Mouse (Mus musculus) hindbrain, embryonic 15.5 days (tissue): Measurements from ENCODE around the gene Pcbd2. TPM values are rescaled to one million over a fixed set of nuclear protein-coding genes. Genes with fewer than 3 reads are reported as not detected.

Experiments
- ATAC-seq: fragments of 200-750 bp; cut with Nextera tagmentation; 2 replicates; pipeline ENCODE4 v1.8.0; 2017; ENCODE audit warnings: low read depth, moderate number of reproducible peaks, moderate TSS enrichment; ENCODE audit not compliant: low FRiP score
- H3K27ac ChIP-seq: fragments of 300-500 bp; sonication (generic); replicated peaks from 2 replicates; pipeline ENCODE4 v1.5.1; 2015; ENCODE audit warnings: mild to moderate bottlenecking, inconsistent platforms
- H3K27me3 ChIP-seq: fragments of 300-500 bp; sonication (generic); 2 replicates; pipeline ENCODE4 v1.6.1; 2015; ENCODE audit warnings: control low read depth, inconsistent platforms
- H3K36me3 ChIP-seq: fragments of 300-500 bp; sonication (generic); 2 replicates; pipeline ENCODE4 v1.6.1; 2015; ENCODE audit warnings: control low read depth, inconsistent platforms
- H3K4me1 ChIP-seq: fragments of 300-500 bp; sonication (generic); replicated peaks from 2 replicates; pipeline ENCODE4 v1.6.1; 2015; ENCODE audit warnings: control low read depth, inconsistent platforms
- H3K4me2 ChIP-seq: fragments of 300-500 bp; sonication (generic); 2 replicates; pipeline ENCODE4 v1.6.1; 2015; ENCODE audit warnings: moderate library complexity, mild to moderate bottlenecking, inconsistent platforms
- H3K4me3 ChIP-seq: fragments of 300-500 bp; sonication (generic); 2 replicates; pipeline ENCODE4 v1.5.1; 2015; ENCODE audit warnings: mild to moderate bottlenecking, inconsistent platforms
- H3K9ac ChIP-seq: fragments of 300-500 bp; sonication (generic); 2 replicates; pipeline ENCODE4 v1.6.1; 2015; ENCODE audit warnings: inconsistent platforms
- H3K9me3 ChIP-seq: fragments of 300-500 bp; sonication (generic); 2 replicates; pipeline ENCODE4 v1.6.1; 2016; ENCODE audit warnings: control low read depth, inconsistent platforms
- WGBS: fragments of 180-500 bp; shearing (Covaris S2); methylation state at CpG from one replicate; pipeline ENCODE4 v1.1.7; 2015; 5-methylcytosine and 5-hydroxymethylcytosine counted together
- polyA plus RNA-seq: library from polyadenylated mRNA; unstranded; fragments of >200 nt; fragmentation: Nextera tagmentation; extraction: Ambion mirVana; gene quantifications from 2 replicates; pipeline ENCODE4 v1.2.1, GENCODE M21; 2015

The Pcbd2 gene
- polyA plus RNA-seq, 1 experiment from 2014 or later: 22.5 TPM

- Histone ChIP-seq H3K36me3 (no peaks in the 10 kb centered on the region), H3K9ac (no peak overlapping the region), H3K27ac (no peak overlapping the region), H3K27me3 (no peaks in the 10 kb centered on the region), H3K4me3 (no peak overlapping the region), H3K4me2 (no peak overlapping the region), H3K4me1 (no peaks in the 10 kb centered on the region), H3K9me3 (no peaks in the 10 kb centered on the region)
- WGBS: 63% methylated on average over 8 of the region's 8 CpGs
- ATAC-seq: no peak
Measured at GRCm38 (mm10) chr13:55742306-55742705, 15.1 kb downstream of the Pcbd2 start.

DNA sequence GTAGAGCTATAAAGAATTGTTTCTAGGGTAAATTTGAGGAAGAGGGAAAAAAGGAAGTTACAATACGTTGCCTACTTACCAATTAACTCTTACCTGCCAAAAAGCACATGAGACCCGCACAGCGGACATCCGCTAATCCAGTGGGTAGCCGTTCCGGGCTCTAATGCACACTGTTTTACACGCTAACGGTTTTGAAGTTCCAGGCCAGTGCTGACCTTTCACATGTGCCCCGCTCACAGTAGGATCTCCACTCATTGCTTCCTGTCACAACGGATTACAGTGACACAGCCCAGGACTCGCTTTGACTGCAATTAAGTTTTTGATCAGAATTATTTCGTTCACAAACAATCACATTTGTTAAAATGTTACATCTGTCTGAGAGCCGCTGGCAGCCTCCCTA lies 27.2 kb downstream of the Pcbd2 start:
- no peaks in the 10 kb centered on the region for H3K36me3 ChIP-seq
- no peak overlapping the region for H3K9ac ChIP-seq
- H3K27me3 ChIP-seq: no peaks in the 10 kb centered on the region
- H3K9me3 ChIP-seq: no peaks in the 10 kb centered on the region
- no peak overlapping the region for H3K4me3 ChIP-seq
- 78% methylated on average over 13 of the region's 13 CpGs for WGBS
- no peaks in the 10 kb centered on the region for H3K4me1 ChIP-seq
- no peak overlapping the region for H3K4me2 ChIP-seq
- no peak overlapping the region for H3K27ac ChIP-seq
- ATAC-seq: no peak

DNA sequence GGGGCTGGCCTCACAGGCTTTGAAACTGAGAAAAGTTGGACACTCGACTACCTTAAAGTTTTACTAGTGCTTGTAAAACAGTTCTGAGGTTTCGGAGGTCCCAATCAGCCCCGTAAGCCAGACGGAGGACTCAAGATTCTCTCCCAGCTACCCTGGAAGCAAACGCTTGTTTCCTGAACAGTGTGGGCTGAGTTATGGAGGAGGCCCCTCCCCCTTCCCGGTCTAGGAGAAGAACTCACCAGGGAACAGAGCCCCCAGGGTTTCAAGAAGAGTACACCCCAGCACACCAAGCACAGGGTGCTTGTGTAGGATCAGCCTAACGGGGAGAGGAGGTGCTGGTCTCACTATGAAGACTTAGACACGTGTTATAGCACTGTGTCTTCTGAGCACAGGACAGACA lies 29.6 kb downstream of the Pcbd2 start:
- Histone ChIP-seq H3K27me3 (no peaks in the 10 kb centered on the region), H3K4me1 (no peaks in the 10 kb centered on the region), H3K36me3 (no peaks in the 10 kb centered on the region), H3K4me3 (no peak overlapping the region), H3K4me2 (no peak overlapping the region), H3K9ac (no peak overlapping the region), H3K27ac (no peak overlapping the region), H3K9me3 (no peaks in the 10 kb centered on the region)
- 50% methylated on average over 8 of the region's 8 CpGs for WGBS
- ATAC-seq: no peak

- no peak for ATAC-seq
- Histone ChIP-seq H3K4me2 (no peak overlapping the region), H3K4me3 (no peak overlapping the region), H3K27me3 (no peaks in the 10 kb centered on the region), H3K4me1 (no peaks in the 10 kb centered on the region), H3K9me3 (no peaks in the 10 kb centered on the region), H3K9ac (no peak overlapping the region), H3K27ac (no peak overlapping the region), H3K36me3 (no peaks in the 10 kb centered on the region)
- 90% methylated on average over 6 of the region's 6 CpGs for WGBS
Measured at GRCm38 (mm10) chr13:55757645-55758044, 30.5 kb downstream of the Pcbd2 start.

DNA sequence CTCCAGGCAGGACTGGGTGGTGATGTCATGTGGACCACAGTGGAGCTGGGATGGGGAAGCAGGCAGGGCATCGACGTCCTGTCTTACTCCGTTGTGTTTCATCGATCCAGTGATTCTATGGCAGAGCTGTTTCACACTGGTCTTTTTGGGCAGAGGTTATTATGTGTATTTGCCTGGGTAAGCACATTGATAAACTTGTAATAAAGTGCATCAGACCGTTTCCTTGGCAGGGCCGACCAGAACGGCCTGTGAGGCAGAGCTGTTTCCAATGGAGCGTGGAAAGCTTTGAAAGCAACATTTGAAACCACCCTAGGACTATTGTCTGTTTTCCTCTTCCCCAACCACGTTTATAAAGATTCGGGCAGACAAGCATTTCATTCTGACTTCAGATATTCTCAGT lies 33.4 kb downstream of the Pcbd2 start:
- Histone ChIP-seq H3K36me3 (no peaks in the 10 kb centered on the region), H3K9ac (no peak overlapping the region), H3K27ac (no peak overlapping the region), H3K9me3 (no peaks in the 10 kb centered on the region), H3K27me3 (no peaks in the 10 kb centered on the region), H3K4me2 (no peak overlapping the region), H3K4me3 (no peak overlapping the region), H3K4me1 (no peaks in the 10 kb centered on the region)
- WGBS: 48% methylated on average over 10 of the region's 10 CpGs
- no peak for ATAC-seq

DNA sequence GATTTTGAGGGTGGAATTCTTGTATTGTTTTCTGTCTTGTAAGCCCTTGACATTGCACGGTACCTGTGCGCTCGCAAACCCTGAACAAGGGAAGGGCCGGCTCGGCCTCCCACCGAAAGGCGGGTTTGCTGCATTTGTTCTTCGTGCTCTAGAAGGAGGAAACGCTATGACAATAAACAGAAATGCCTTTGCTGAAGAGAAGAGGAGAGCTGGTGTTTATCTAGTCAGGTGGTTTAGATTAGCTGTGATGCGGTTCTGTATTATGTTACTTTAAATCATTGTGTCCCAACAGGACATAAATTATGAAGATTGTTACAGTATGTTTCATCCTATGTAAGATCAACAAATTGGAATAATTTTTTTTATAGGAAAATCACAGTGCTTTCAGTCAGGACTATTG lies 34.3 kb downstream of the Pcbd2 start:
- no peaks in the 10 kb centered on the region for H3K36me3 ChIP-seq
- H3K27me3 ChIP-seq: no peaks in the 10 kb centered on the region
- H3K9ac ChIP-seq: no peak overlapping the region
- no peak overlapping the region for H3K27ac ChIP-seq
- H3K4me1 ChIP-seq: no peaks in the 10 kb centered on the region
- ATAC-seq: no peak
- H3K9me3 ChIP-seq: no peaks in the 10 kb centered on the region
- 78% methylated on average over 10 of the region's 10 CpGs for WGBS
- no peak overlapping the region for H3K4me3 ChIP-seq
- H3K4me2 ChIP-seq: no peak overlapping the region

GRCm38 (mm10) chr13:55774352-55774751 lies 47.2 kb downstream of the Pcbd2 start:
- Histone ChIP-seq H3K4me3 (no peak overlapping the region), H3K27ac (no peak overlapping the region), H3K4me1 (no peaks in the 10 kb centered on the region), H3K9me3 (no peaks in the 10 kb centered on the region), H3K27me3 (no peaks in the 10 kb centered on the region), H3K9ac (no peak overlapping the region), H3K4me2 (no peak overlapping the region), H3K36me3 (no peaks in the 10 kb centered on the region)
- ATAC-seq: no peak
- 88% methylated on average over 7 of the region's 7 CpGs for WGBS

- no peak for ATAC-seq
- Histone ChIP-seq H3K36me3 (no peaks in the 10 kb centered on the region), H3K4me1 (no peaks in the 10 kb centered on the region), H3K9me3 (no peaks in the 10 kb centered on the region), H3K4me3 (no peak overlapping the region), H3K27me3 (no peaks in the 10 kb centered on the region), H3K9ac (no peak overlapping the region), H3K4me2 (no peak overlapping the region), H3K27ac (no peak overlapping the region)
- WGBS: 74% methylated on average over 11 of the region's 11 CpGs
Measured at GRCm38 (mm10) chr13:55775056-55775455, 47.9 kb downstream of the Pcbd2 start.

- 88% methylated on average over 3 of the region's 3 CpGs for WGBS
- Histone ChIP-seq H3K27ac (no peak within 1 kb of the TSS), H3K4me1 (no peaks in the 10 kb centered on the region), H3K9me3 (no peaks in the 10 kb centered on the region), H3K4me3 (no peak within 1 kb of the TSS), H3K9ac (no peak within 1 kb of the TSS), H3K36me3 (no peaks in the 10 kb centered on the region), H3K27me3 (no peaks in the 10 kb centered on the region), H3K4me2 (no peak within 1 kb of the TSS)
- no peak for ATAC-seq
Measured at GRCm38 (mm10) chr13:55784268-55784667, 57.1 kb downstream of the Pcbd2 start, which contains the start of gene Catsper3. TSS of gene Catsper3 (plus strand) at chr13:55784568.

DNA sequence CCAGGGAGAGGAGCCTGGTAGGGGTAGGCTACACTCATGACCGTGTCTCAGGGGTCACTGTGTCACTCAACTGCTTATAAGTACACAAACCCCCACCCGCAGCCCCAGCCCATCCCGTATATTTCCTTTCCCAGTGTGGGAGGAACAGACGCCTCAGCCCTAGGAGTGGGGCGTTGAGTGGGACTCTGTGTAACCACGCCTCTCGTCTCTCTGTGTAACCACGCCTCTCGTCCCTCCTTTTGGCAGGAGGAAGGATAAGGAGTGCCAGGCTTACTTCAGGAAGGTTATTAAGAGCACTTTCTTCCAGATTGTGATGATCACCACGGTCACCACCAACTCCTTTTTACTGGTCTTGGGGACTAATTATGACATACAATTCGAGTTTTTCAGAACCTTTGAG lies 59.0 kb downstream of the Pcbd2 start:
- Histone ChIP-seq H3K27ac (no peak overlapping the region), H3K9me3 (no peaks in the 10 kb centered on the region), H3K9ac (no peak overlapping the region), H3K4me1 (no peaks in the 10 kb centered on the region), H3K27me3 (no peaks in the 10 kb centered on the region), H3K4me3 (no peak overlapping the region), H3K4me2 (no peak overlapping the region), H3K36me3 (no peaks in the 10 kb centered on the region)
- no peak for ATAC-seq
- 79% methylated on average over 11 of the region's 11 CpGs for WGBS

- H3K4me1 ChIP-seq: no peaks in the 10 kb centered on the region
- H3K9ac ChIP-seq: no peak overlapping the region
- no peak overlapping the region for H3K4me3 ChIP-seq
- H3K36me3 ChIP-seq: no peaks in the 10 kb centered on the region
- no peak overlapping the region for H3K27ac ChIP-seq
- 70% methylated on average over 2 of the region's 2 CpGs for WGBS
- ATAC-seq: no peak
- H3K9me3 ChIP-seq: no peaks in the 10 kb centered on the region
- H3K27me3 ChIP-seq: no peaks in the 10 kb centered on the region
- no peak overlapping the region for H3K4me2 ChIP-seq
Measured at GRCm38 (mm10) chr13:55801246-55801645, 74.1 kb downstream of the Pcbd2 start.

GRCm38 (mm10) chr13:55803973-55804372 lies 76.8 kb downstream of the Pcbd2 start:
- H3K4me2 ChIP-seq: no peak overlapping the region
- 97% methylated on average over 1 of the region's 1 CpGs for WGBS
- H3K27me3 ChIP-seq: no peaks in the 10 kb centered on the region
- no peaks in the 10 kb centered on the region for H3K9me3 ChIP-seq
- no peak overlapping the region for H3K27ac ChIP-seq
- ATAC-seq: no peak
- no peak overlapping the region for H3K4me3 ChIP-seq
- H3K4me1 ChIP-seq: no peaks in the 10 kb centered on the region
- H3K9ac ChIP-seq: no peak overlapping the region
- no peaks in the 10 kb centered on the region for H3K36me3 ChIP-seq

DNA sequence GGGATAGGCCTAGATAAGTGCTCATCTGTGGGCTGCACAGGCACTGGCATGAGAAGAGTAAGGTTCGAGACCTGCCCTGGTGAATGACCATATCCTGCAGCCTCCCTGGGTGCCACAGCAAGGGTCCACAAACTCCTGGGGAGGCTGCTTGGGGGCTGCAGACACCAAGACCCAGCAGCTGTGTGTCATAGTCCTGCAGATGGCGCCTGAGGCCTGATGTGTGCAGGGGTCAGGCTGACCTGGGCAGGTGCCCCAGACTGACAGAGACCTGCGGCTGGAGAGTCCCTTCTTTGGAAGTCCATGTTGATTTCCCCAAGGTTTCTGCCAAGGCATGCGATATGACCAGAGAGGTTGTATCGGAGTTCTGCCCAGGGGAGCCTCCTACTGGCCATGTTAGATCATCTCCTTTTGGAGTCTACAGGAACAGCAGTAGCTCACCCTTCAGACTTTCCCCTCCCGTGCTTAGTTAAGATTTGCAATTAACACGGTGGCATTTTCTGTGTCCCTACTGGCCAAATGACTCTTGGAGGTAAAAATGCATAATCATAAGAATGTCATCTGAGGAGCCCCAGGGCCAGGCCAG lies 82.0 kb downstream of the Pcbd2 start:
- Histone ChIP-seq H3K36me3 (no peaks in the 10 kb centered on the region), H3K4me2 (no peak overlapping the region), H3K4me1 (no peaks in the 10 kb centered on the region), H3K27ac (no peak overlapping the region), H3K9me3 (no peaks in the 10 kb centered on the region), H3K4me3 (no peak overlapping the region), H3K9ac (no peak overlapping the region), H3K27me3 (no peaks in the 10 kb centered on the region)
- WGBS: 71% methylated on average over 7 of the region's 7 CpGs
- ATAC-seq: no peak
